Mouse (Mus musculus) limb, embryonic 10.5 days (tissue): ENCODE results near the gene Sept5. TPM values are rescaled to one million over a fixed set of nuclear protein-coding genes. Genes with fewer than 3 reads are reported as not detected.

Experiments used
- DNase-seq: peaks from one replicate; pipeline ENCODE4 v3.0.0-alpha.2; 2017; ENCODE audit warnings: low spot score
- H3K27ac ChIP-seq: fragments of 300-500 bp; sonication (generic); 2 replicates; pipeline ENCODE4 v1.5.1; 2016; ENCODE audit warnings: mild to moderate bottlenecking
- H3K27me3 ChIP-seq: fragments of 300-500 bp; sonication (generic); 2 replicates; pipeline ENCODE4 v1.6.1; 2016; ENCODE audit warnings: low read depth, mild to moderate bottlenecking; ENCODE audit not compliant: poor library complexity, severe bottlenecking
- H3K36me3 ChIP-seq: fragments of 300-500 bp; sonication (generic); 2 replicates; pipeline ENCODE4 v1.6.1; 2016; ENCODE audit warnings: mild to moderate bottlenecking, moderate library complexity
- H3K4me1 ChIP-seq: fragments of 300-500 bp; sonication (generic); 2 replicates; pipeline ENCODE4 v1.6.1; 2016
- H3K4me3 ChIP-seq: fragments of 300-500 bp; sonication (generic); 2 replicates; pipeline ENCODE4 v1.5.1; 2016; ENCODE audit warnings: mild to moderate bottlenecking, moderate library complexity
- H3K9me3 ChIP-seq: fragments of 300-500 bp; sonication (generic); replicated peaks from 2 replicates; pipeline ENCODE4 v1.6.1; 2016; ENCODE audit warnings: mild to moderate bottlenecking
- WGBS: fragments of 180-500 bp; shearing (Covaris S2); methylation state at CpG from one replicate; pipeline ENCODE4 v1.1.7; 2016; 5-methylcytosine and 5-hydroxymethylcytosine counted together
- polyA plus RNA-seq: library from polyadenylated mRNA; unstranded; fragments of >200 nt; fragmentation: Nextera tagmentation; extraction: Ambion mirVana; gene quantifications from 2 replicates; pipeline ENCODE4 v1.2.1, GENCODE M21; 2016

The Sept5 gene
- 19.4 and 29.1 TPM in 2 replicates for polyA plus RNA-seq

GRCm38 (mm10) chr16:18629390-18630231 lies at the start of gene Sept5:
Gene Sept5 (minus strand): TSS chr16:18629954.
- WGBS = 1% methylated on average over 81 of the region's 93 CpGs
- H3K9me3 ChIP-seq = no peaks in the 10 kb centered on the region
- H3K36me3 ChIP-seq = peaks cover 5% of the 10 kb centered on the region
- DNase-seq = peak; percentile 79
- H3K27ac ChIP-seq = peak within 1 kb of the TSS; percentile 89
- peak within 1 kb of the TSS; percentile 83 for H3K4me3 ChIP-seq
- peaks cover 36% of the 10 kb centered on the region for H3K4me1 ChIP-seq
- peaks cover 70% of the 10 kb centered on the region for H3K27me3 ChIP-seq

- no peaks in the 10 kb centered on the region for H3K4me1 ChIP-seq
- no peak overlapping the region for H3K4me3 ChIP-seq
- peaks cover 14% of the 10 kb centered on the region for H3K27me3 ChIP-seq
- no peak overlapping the region for H3K27ac ChIP-seq
- no peaks in the 10 kb centered on the region for H3K9me3 ChIP-seq
- no peaks in the 10 kb centered on the region for H3K36me3 ChIP-seq
- no peak for DNase-seq
- WGBS = 50% methylated on average over 5 of the region's 5 CpGs
Measured at GRCm38 (mm10) chr16:18679112-18679511, 49.4 kb upstream of the Sept5 start.

- DNase-seq = peak; percentile 82
- Histone ChIP-seq H3K4me1 (no peaks in the 10 kb centered on the region), H3K27me3 (peaks cover 7% of the 10 kb centered on the region), H3K36me3 (no peaks in the 10 kb centered on the region), H3K27ac (no peak overlapping the region), H3K9me3 (no peaks in the 10 kb centered on the region), H3K4me3 (no peak overlapping the region)
- WGBS = 39% methylated on average over 17 of the region's 17 CpGs
Measured at GRCm38 (mm10) chr16:18677746-18678679, 48.3 kb upstream of the Sept5 start.

- Histone ChIP-seq H3K4me1 (no peaks in the 10 kb centered on the region), H3K36me3 (no peaks in the 10 kb centered on the region), H3K27ac (no peak overlapping the region), H3K27me3 (no peaks in the 10 kb centered on the region), H3K4me3 (no peak overlapping the region), H3K9me3 (no peaks in the 10 kb centered on the region)
- no peak for DNase-seq
- 83% methylated on average over 3 of the region's 3 CpGs for WGBS
Measured at GRCm38 (mm10) chr16:18673005-18673404, 43.3 kb upstream of the Sept5 start.

- WGBS = 72% methylated on average over 5 of the region's 5 CpGs
- Histone ChIP-seq H3K36me3 (no peaks in the 10 kb centered on the region), H3K9me3 (no peaks in the 10 kb centered on the region), H3K4me3 (no peak overlapping the region), H3K4me1 (no peaks in the 10 kb centered on the region), H3K27me3 (no peaks in the 10 kb centered on the region), H3K27ac (no peak overlapping the region)
- no peak for DNase-seq
Measured at GRCm38 (mm10) chr16:18672027-18672426, 42.3 kb upstream of the Sept5 start.

- DNase-seq = no peak
- no peaks in the 10 kb centered on the region for H3K36me3 ChIP-seq
- WGBS = 82% methylated on average over 6 of the region's 6 CpGs
Measured at GRCm38 (mm10) chr16:18669914-18670313, 40.2 kb upstream of the Sept5 start.

GRCm38 (mm10) chr16:18658597-18658996 lies 28.8 kb upstream of the Sept5 start:
- Histone ChIP-seq H3K27ac (no peak overlapping the region), H3K36me3 (no peaks in the 10 kb centered on the region), H3K9me3 (no peaks in the 10 kb centered on the region), H3K27me3 (no peaks in the 10 kb centered on the region), H3K4me1 (peaks cover 11% of the 10 kb centered on the region), H3K4me3 (no peak overlapping the region)
- no peak for DNase-seq
- 82% methylated on average over 4 of the region's 4 CpGs for WGBS

More at GRCm38 (mm10) chr16:18669914-18670313, 40.2 kb upstream of the Sept5 start:
- H3K4me3 ChIP-seq = no peak overlapping the region
- H3K27ac ChIP-seq = no peak overlapping the region
- no peaks in the 10 kb centered on the region for H3K27me3 ChIP-seq
- H3K9me3 ChIP-seq = no peaks in the 10 kb centered on the region
- H3K4me1 ChIP-seq = no peaks in the 10 kb centered on the region

GRCm38 (mm10) chr16:18655372-18656098 lies 25.8 kb upstream of the Sept5 start:
- Histone ChIP-seq H3K27me3 (no peaks in the 10 kb centered on the region), H3K27ac (peak overlapping the region; percentile 71), H3K4me1 (peaks cover 11% of the 10 kb centered on the region), H3K36me3 (no peaks in the 10 kb centered on the region), H3K4me3 (no peak overlapping the region), H3K9me3 (no peaks in the 10 kb centered on the region)
- DNase-seq = no peak
- 67% methylated on average over 5 of the region's 5 CpGs for WGBS

GRCm38 (mm10) chr16:18653290-18654160 lies 23.8 kb upstream of the Sept5 start:
- Histone ChIP-seq H3K27me3 (no peaks in the 10 kb centered on the region), H3K4me1 (peaks cover 11% of the 10 kb centered on the region), H3K9me3 (no peaks in the 10 kb centered on the region), H3K4me3 (no peak overlapping the region), H3K36me3 (no peaks in the 10 kb centered on the region), H3K27ac (no peak overlapping the region)
- WGBS = 90% methylated on average over 6 of the region's 6 CpGs
- no peak for DNase-seq

GRCm38 (mm10) chr16:18649126-18649525 lies 19.4 kb upstream of the Sept5 start:
- WGBS = 64% methylated on average over 3 of the region's 3 CpGs
- H3K9me3 ChIP-seq = no peaks in the 10 kb centered on the region
- no peak overlapping the region for H3K27ac ChIP-seq
- no peak for DNase-seq
- H3K4me1 ChIP-seq = no peaks in the 10 kb centered on the region
- no peaks in the 10 kb centered on the region for H3K27me3 ChIP-seq
- H3K36me3 ChIP-seq = no peaks in the 10 kb centered on the region
- no peak overlapping the region for H3K4me3 ChIP-seq

GRCm38 (mm10) chr16:18645329-18645728 lies 15.6 kb upstream of the Sept5 start:
- WGBS = 67% methylated on average over 6 of the region's 6 CpGs
- DNase-seq = no peak
- no peak overlapping the region for H3K27ac ChIP-seq
- H3K9me3 ChIP-seq = no peaks in the 10 kb centered on the region
- H3K4me3 ChIP-seq = no peak overlapping the region
- no peaks in the 10 kb centered on the region for H3K27me3 ChIP-seq
- H3K4me1 ChIP-seq = no peaks in the 10 kb centered on the region
- no peaks in the 10 kb centered on the region for H3K36me3 ChIP-seq

- no peak overlapping the region for H3K27ac ChIP-seq
- no peak for DNase-seq
- H3K36me3 ChIP-seq = no peaks in the 10 kb centered on the region
- no peaks in the 10 kb centered on the region for H3K9me3 ChIP-seq
- WGBS = 87% methylated on average over 4 of the region's 4 CpGs
- no peaks in the 10 kb centered on the region for H3K27me3 ChIP-seq
- H3K4me3 ChIP-seq = no peak overlapping the region
- no peaks in the 10 kb centered on the region for H3K4me1 ChIP-seq
Measured at GRCm38 (mm10) chr16:18644485-18644884, 14.7 kb upstream of the Sept5 start.
